Mouse (Mus musculus) MEL (cell line): Measurements from ENCODE around the gene Aldh9a1. TPM values are rescaled to one million over a fixed set of nuclear protein-coding genes. Genes with fewer than 3 reads are reported as not detected.

Source experiments
- DNase-seq: peaks from one replicate; pipeline ENCODE4 v3.0.0; 2011; ENCODE audit warnings: low read depth, low spot score
- H3K27ac ChIP-seq: 2 replicates; pipeline ENCODE4 v1.5.1; 2012; ENCODE audit warnings: low read depth, mild to moderate bottlenecking, control low read depth, low read length, moderate library complexity; ENCODE audit not compliant: control insufficient read depth
- H3K27me3 ChIP-seq, 2 experiments: fragments of 150-350 bp in 1 of 2; sonication (generic) in 1 of 2; 2 replicates each; pipeline ENCODE4 v1.6.1; 2012; ENCODE audit warnings: low read length in 2 of 2, mild to moderate bottlenecking in 2 of 2, improper control_type of control experiment in 1 of 2, moderate library complexity in 1 of 2; ENCODE audit not compliant: insufficient read depth in 2 of 2, control insufficient read depth in 1 of 2
- H3K36me3 ChIP-seq, 2 experiments: 2 replicates each; pipeline ENCODE4 v1.6.1; 2012 to 2014; ENCODE audit warnings: low read length in 2 of 2, improper control_type of control experiment in 1 of 2, inconsistent platforms in 1 of 2, mild to moderate bottlenecking in 1 of 2; ENCODE audit not compliant: insufficient read depth in 2 of 2, control insufficient read depth in 1 of 2
- H3K4me1 ChIP-seq, 2 experiments: fragments of 150-350 bp in 1 of 2; sonication (generic) in 1 of 2; 2 replicates each; pipeline ENCODE4 v1.6.1; 2012; ENCODE audit warnings: low read length in 2 of 2, improper control_type of control experiment in 1 of 2, mild to moderate bottlenecking in 1 of 2; ENCODE audit not compliant: insufficient read depth in 2 of 2, control insufficient read depth in 1 of 2
- H3K4me3 ChIP-seq, 2 experiments: fragments of 150-350 bp in 1 of 2; sonication (generic) in 1 of 2; 2 replicates each; pipeline ENCODE4 v1.5.1; 2012; ENCODE audit warnings: low read depth in 2 of 2, low read length in 2 of 2, mild to moderate bottlenecking in 2 of 2, moderate library complexity in 2 of 2, control low read depth in 1 of 2, improper control_type of control experiment in 1 of 2; ENCODE audit not compliant: control insufficient read depth in 1 of 2, insufficient read depth in 1 of 2
- H3K79me2 ChIP-seq: 2 replicates; pipeline ENCODE4 v1.6.1; 2012; ENCODE audit warnings: mild to moderate bottlenecking, low read length, moderate library complexity; ENCODE audit not compliant: control insufficient read depth, poor library complexity, insufficient read depth
- H3K9ac ChIP-seq: 2 replicates; pipeline ENCODE4 v1.6.1; 2012; ENCODE audit warnings: low read depth, mild to moderate bottlenecking, control low read depth, low read length, moderate library complexity; ENCODE audit not compliant: control insufficient read depth, poor library complexity, severe bottlenecking
- H3K9me3 ChIP-seq: fragments of 150-350 bp; sonication (generic); replicated peaks from 2 replicates; pipeline ENCODE4 v1.6.1; 2012; ENCODE audit warnings: mild to moderate bottlenecking, low read length, improper control_type of control experiment, moderate library complexity; ENCODE audit not compliant: insufficient read depth
- CHD1 ChIP-seq: IDR thresholded peaks from 2 replicates; pipeline ENCODE4 v1.6.1; 2012; ENCODE audit warnings: low read depth, mild to moderate bottlenecking, inconsistent platforms, low read length, improper control_type of control experiment
- CHD2 ChIP-seq: IDR thresholded peaks from 2 replicates; pipeline ENCODE4 v1.6.1; 2011; ENCODE audit warnings: low read length, improper control_type of control experiment
- E2F4 ChIP-seq: IDR thresholded peaks from 2 replicates; pipeline ENCODE4 v1.6.1; 2011; ENCODE audit warnings: low read depth, low read length, improper control_type of control experiment, borderline replicate concordance
- ELF1 ChIP-seq: IDR thresholded peaks from 2 replicates; pipeline ENCODE4 v1.6.1; 2014; ENCODE audit warnings: low read depth, mild to moderate bottlenecking, inconsistent platforms, low read length, improper control_type of control experiment, moderate library complexity
- EP300 ChIP-seq, 2 experiments: IDR thresholded peaks; 2 replicates each; pipeline ENCODE4 v1.6.1; 2011; ENCODE audit warnings: improper control_type of control experiment in 2 of 2, low read length in 2 of 2, low read depth in 1 of 2, mild to moderate bottlenecking in 1 of 2
- ETS1 ChIP-seq: IDR thresholded peaks from 2 replicates; pipeline ENCODE4 v1.6.1; 2012; ENCODE audit warnings: low read depth, mild to moderate bottlenecking, inconsistent platforms, low read length, improper control_type of control experiment, moderate library complexity
- GABPA ChIP-seq: IDR thresholded peaks from 2 replicates; pipeline ENCODE4 v1.6.1; 2012; ENCODE audit warnings: low read depth, mild to moderate bottlenecking, inconsistent platforms, low read length, improper control_type of control experiment, moderate library complexity
- GATA1 ChIP-seq: IDR thresholded peaks from 2 replicates; pipeline ENCODE4 v1.6.1; 2011; ENCODE audit warnings: low read depth, low read length, improper control_type of control experiment
- HCFC1 ChIP-seq: IDR thresholded peaks from 2 replicates; pipeline ENCODE4 v1.6.1; 2012; ENCODE audit warnings: low read depth, mild to moderate bottlenecking, inconsistent platforms, low read length, improper control_type of control experiment, moderate library complexity
- KAT2A ChIP-seq: conservative IDR thresholded peaks from 2 replicates; pipeline ENCODE4 v1.6.1; 2012; ENCODE audit warnings: low read depth, low read length, improper control_type of control experiment, inconsistent platforms
- MAZ ChIP-seq: IDR thresholded peaks from 2 replicates; pipeline ENCODE4 v1.6.1; 2012; ENCODE audit warnings: low read depth, mild to moderate bottlenecking, inconsistent platforms, low read length, improper control_type of control experiment
- MEF2A ChIP-seq: IDR thresholded peaks from 2 replicates; pipeline ENCODE4 v1.6.1; 2014; ENCODE audit warnings: low read depth, mild to moderate bottlenecking, inconsistent platforms, low read length, improper control_type of control experiment; ENCODE audit not compliant: poor library complexity, insufficient replicate concordance, severe bottlenecking; ENCODE audit errors: extremely low read depth
- MYC ChIP-seq: IDR thresholded peaks from 2 replicates; pipeline ENCODE4 v1.6.1; 2011; ENCODE audit warnings: low read depth, mild to moderate bottlenecking, low read length, improper control_type of control experiment, moderate library complexity
- NELFE ChIP-seq: IDR thresholded peaks from 2 replicates; pipeline ENCODE4 v1.6.1; 2011; ENCODE audit warnings: low read depth, low read length, improper control_type of control experiment
- NRF1 ChIP-seq: IDR thresholded peaks from 2 replicates; pipeline ENCODE4 v1.6.1; 2014; ENCODE audit warnings: low read depth, mild to moderate bottlenecking, inconsistent platforms, low read length, improper control_type of control experiment, moderate library complexity; ENCODE audit not compliant: poor library complexity, insufficient read depth, severe bottlenecking
- POLR2A ChIP-seq, 2 experiments: IDR thresholded peaks; 2 replicates each; pipeline ENCODE4 v1.6.1; 2011 to 2012; ENCODE audit warnings: low read length in 2 of 2, mild to moderate bottlenecking in 2 of 2, control low read depth in 1 of 2, improper control_type of control experiment in 1 of 2, low read depth in 1 of 2, moderate library complexity in 1 of 2; ENCODE audit not compliant: control insufficient read depth in 1 of 2, insufficient read depth in 1 of 2, poor library complexity in 1 of 2
- POLR2AphosphoS2 ChIP-seq: IDR thresholded peaks from 2 replicates; pipeline ENCODE4 v1.6.1; 2011; ENCODE audit warnings: low read length, improper control_type of control experiment
- RAD21 ChIP-seq: IDR thresholded peaks from 2 replicates; pipeline ENCODE4 v1.6.1; 2011; ENCODE audit warnings: mild to moderate bottlenecking, low read depth, low read length, improper control_type of control experiment
- SIN3A ChIP-seq: IDR thresholded peaks from 2 replicates; pipeline ENCODE4 v1.6.1; 2012; ENCODE audit warnings: low read length, improper control_type of control experiment, inconsistent platforms
- SMC3 ChIP-seq: IDR thresholded peaks from 2 replicates; pipeline ENCODE4 v1.6.1; 2011; ENCODE audit warnings: low read depth, low read length, improper control_type of control experiment
- TAL1 ChIP-seq: IDR thresholded peaks from 2 replicates; pipeline ENCODE4 v1.6.1; 2012; ENCODE audit warnings: mild to moderate bottlenecking, inconsistent platforms, low read length, moderate library complexity, mixed read lengths
- TBP ChIP-seq: IDR thresholded peaks from 2 replicates; pipeline ENCODE4 v1.8.0; 2011; ENCODE audit warnings: low read depth, low read length, improper control_type of control experiment
- UBTF ChIP-seq: IDR thresholded peaks from 2 replicates; pipeline ENCODE4 v1.6.1; 2012; ENCODE audit warnings: low read depth, mild to moderate bottlenecking, inconsistent platforms, low read length, improper control_type of control experiment, moderate library complexity, borderline replicate concordance; ENCODE audit not compliant: insufficient read depth
- USF1 ChIP-seq: IDR thresholded peaks from 2 replicates; pipeline ENCODE4 v1.6.1; 2014; ENCODE audit warnings: low read depth, mild to moderate bottlenecking, inconsistent platforms, low read length, improper control_type of control experiment, moderate library complexity
- USF2 ChIP-seq, 2 experiments: IDR thresholded peaks; 2 replicates each; pipeline ENCODE4 v1.6.1; 2011 to 2012; ENCODE audit warnings: improper control_type of control experiment in 2 of 2, low read length in 2 of 2, borderline replicate concordance in 1 of 2, inconsistent platforms in 1 of 2, low read depth in 1 of 2, mild to moderate bottlenecking in 1 of 2; ENCODE audit not compliant: insufficient read depth in 1 of 2
- ZKSCAN1 ChIP-seq: IDR thresholded peaks from 2 replicates; pipeline ENCODE4 v1.6.1; 2012; ENCODE audit warnings: low read depth, mild to moderate bottlenecking, inconsistent platforms, low read length, improper control_type of control experiment, moderate library complexity
- ZNF384 ChIP-seq: IDR thresholded peaks from 2 replicates; pipeline ENCODE4 v1.6.1; 2012; ENCODE audit warnings: low read depth, mild to moderate bottlenecking, inconsistent platforms, low read length, improper control_type of control experiment
- polyA plus RNA-seq, 2 experiments: library from polyadenylated mRNA; stranded (reverse) in 1 of 2; unstranded in 1 of 2; fragments of >175 nt in 1 of 2; fragments of >200 nt in 1 of 2; gene quantifications; 2 replicates each; pipeline versions ENCODE4 v1.2.1 to v1.2.4; 2012; ENCODE audit warnings: low replicate concordance in 2 of 2, low read depth in 1 of 2; ENCODE audit not compliant: insufficient read length in 2 of 2, insufficient read depth in 1 of 2, missing spikeins in 1 of 2
- total RNA-seq: library from RNA; depleted of rRNA; stranded (reverse); fragments of 300-350 nt; gene quantifications from 2 replicates; pipeline ENCODE4 v1.2.3, GENCODE M21; 2012

Aldh9a1 gene
- total and polyA plus RNA-seq, 3 experiments = 14.3 to 78.2 TPM; not detected in 1

DNA sequence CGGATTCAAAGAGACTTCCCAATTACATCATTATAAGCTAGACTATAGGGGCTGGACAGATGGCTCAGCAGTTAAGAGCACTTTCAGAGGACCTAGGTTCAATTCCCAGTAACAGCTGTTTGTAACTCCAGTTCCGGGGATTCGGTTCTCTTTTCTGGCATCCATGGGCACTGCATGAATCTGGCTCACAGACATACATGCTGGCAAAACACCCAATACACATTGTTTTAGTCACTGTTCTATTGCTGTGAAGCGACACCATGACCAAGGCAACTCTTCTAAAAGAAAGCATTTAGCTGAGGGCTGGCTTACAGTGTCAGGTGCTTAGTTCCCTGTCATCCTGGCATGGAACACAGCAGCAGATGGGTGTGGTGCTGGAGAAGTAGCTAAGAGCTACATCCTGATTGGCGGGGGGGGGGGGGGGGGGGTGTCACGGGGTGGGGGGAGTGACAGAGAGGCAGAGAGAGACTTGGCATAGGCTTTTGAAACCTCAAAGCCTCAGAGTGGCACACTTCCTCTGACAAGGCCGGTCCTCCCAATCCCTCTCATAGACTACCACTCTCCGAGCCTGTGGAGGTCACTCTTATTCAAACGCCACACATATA is 10.5 kb upstream of the Aldh9a1 start:
- Histone ChIP-seq H3K4me3 (peak overlapping the region; percentile 12 to 89), H3K27ac (peak overlapping the region; percentile 88), H3K27me3 (no peaks in the 10 kb centered on the region), H3K9ac (peak overlapping the region; percentile 89), H3K36me3 (peaks cover 0 to 7% of the 10 kb centered on the region in 2 experiments; a peak in 2 of 4 replicates), H3K4me1 (peaks cover 3 to 16% of the 10 kb centered on the region in 2 experiments), H3K79me2 (no peaks in the 10 kb centered on the region; the same call in 1 of the 2 replicates), H3K9me3 (no peaks in the 10 kb centered on the region)
- peak; percentile 5; the same call in 1 of the 2 replicates for TF ChIP-seq SIN3A
- TF ChIP-seq GATA1 = no peak
- peak; percentile 63 for TF ChIP-seq USF1
- 0 out of 4 replicates have a peak, but pooled peaks of 1 of the 2 experiments have one; percentile 9 for TF ChIP-seq EP300 (IDR thresholded peaks at IDR 0.05; ENCODE audit: low read depth in 1 of 2, low read length in 2 of 2)
- TF ChIP-seq RAD21 = no peak
- no peak for TF ChIP-seq CHD2
- no peak for TF ChIP-seq KAT2A
- no peak for TF ChIP-seq UBTF
- TF ChIP-seq ETS1 = 0 out of 2 replicates have a peak, but pooled peaks have one; percentile 26
- TF ChIP-seq MEF2A = no peak
- TF ChIP-seq TBP = 0 out of 2 replicates have a peak, but pooled peaks have one; percentile 17
- TF ChIP-seq SMC3 = no peak
- peak; percentile 78 for DNase-seq

DNA sequence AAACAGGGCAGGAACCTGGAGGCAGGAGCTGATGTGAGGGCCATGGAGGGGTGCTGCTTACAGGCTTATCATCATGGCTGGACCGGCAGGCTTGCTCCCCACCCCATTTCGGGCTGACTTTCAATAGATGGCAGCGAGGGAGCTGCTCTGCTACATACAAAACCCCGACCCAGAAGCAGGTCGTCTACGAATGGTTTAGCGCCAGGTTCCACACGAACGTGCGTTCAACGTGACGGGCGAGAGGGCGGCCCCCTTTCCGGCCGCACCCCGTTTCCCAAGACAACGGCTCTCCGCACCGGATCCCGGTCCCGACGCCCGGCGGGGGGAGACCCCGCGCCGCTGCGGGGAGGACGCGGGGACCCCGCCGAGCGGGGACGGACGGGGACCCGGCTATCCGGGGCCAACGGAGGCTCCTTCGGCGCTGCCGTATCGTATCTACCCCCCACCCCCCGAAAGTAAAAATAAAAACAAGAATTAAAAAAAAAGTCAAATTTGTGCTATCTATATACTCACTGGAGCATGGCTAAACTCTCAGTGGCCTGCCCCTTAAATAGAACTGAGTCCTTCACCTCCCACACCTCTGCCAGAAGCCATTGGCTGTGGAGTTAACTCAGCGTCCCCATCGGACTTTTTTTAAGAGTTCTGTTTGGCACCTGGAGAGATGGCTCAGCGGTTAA is 9.5 kb upstream of the Aldh9a1 start:
- peak; percentile 76 for DNase-seq
- Histone ChIP-seq H3K36me3 (peaks cover 0 to 7% of the 10 kb centered on the region in 2 experiments; a peak in 2 of 4 replicates), H3K9ac (peak overlapping the region; percentile 89), H3K27ac (peak overlapping the region; percentile 88), H3K27me3 (no peaks in the 10 kb centered on the region), H3K4me1 (peaks cover 3 to 16% of the 10 kb centered on the region in 2 experiments), H3K4me3 (peak overlapping the region; percentile 64 to 89), H3K9me3 (no peaks in the 10 kb centered on the region), H3K79me2 (no peaks in the 10 kb centered on the region; the same call in 1 of the 2 replicates)
- TF ChIP-seq HCFC1 = 0 out of 2 replicates have a peak, but pooled peaks have one; percentile 12
- TF ChIP-seq USF1 = no peak
- TF ChIP-seq USF2 (IDR thresholded peaks at IDR 0.05; ENCODE audit: borderline replicate concordance in 1 of 2, insufficient read depth in 1 of 2, low read depth in 1 of 2, low read length in 2 of 2) = no peak
- TF ChIP-seq MEF2A = no peak
- no peak for TF ChIP-seq E2F4
- no peak for TF ChIP-seq KAT2A
- TF ChIP-seq POLR2A (IDR thresholded peaks at IDR 0.05; ENCODE audit: control insufficient read depth in 1 of 2, insufficient read depth in 1 of 2, low read depth in 1 of 2, low read length in 2 of 2, poor library complexity in 1 of 2) = peak in 1 of 2 experiments; percentile 54; a peak in 1 of 4 replicates
- no peak for TF ChIP-seq MYC
- TF ChIP-seq TAL1 = no peak
- TF ChIP-seq GABPA = no peak
- peak; percentile 50 for TF ChIP-seq NELFE
- no peak for TF ChIP-seq NRF1
- no peak for TF ChIP-seq ELF1
- peak; percentile 68 for TF ChIP-seq ZNF384
- no peak for TF ChIP-seq POLR2AphosphoS2
- TF ChIP-seq CHD1 = peak; percentile 66; the same call in 1 of the 2 replicates
- TF ChIP-seq SIN3A = peak; percentile 26; the same call in 1 of the 2 replicates
- TF ChIP-seq RAD21 = no peak
- TF ChIP-seq UBTF = peak; percentile 60; the same call in 1 of the 2 replicates
- TF ChIP-seq ZKSCAN1 = no peak
- peak; percentile 36; the same call in 1 of the 2 replicates for TF ChIP-seq MAZ
